Mouse (Mus musculus): Measurements from ENCODE around the gene Zfp958. TPM values are rescaled to one million over a fixed set of nuclear protein-coding genes. Genes with fewer than 3 reads are reported as not detected.

The Zfp958 gene
- total RNA-seq, 4 experiments from 2014 or later, result 8.0 to 10.5 (median 10.1) TPM

Other genes starting within 250 kb of the Zfp958 start
- gene Cers4, start 120.1 kb upstream of the Zfp958 start, total RNA-seq (2022), result 10 to 100 TPM; 20.7 to 46.5 (median 31.2) TPM
- under 1 TPM in 3 of 4 experiments, not detected in 1; 0.19 to 0.59 (median 0.49) TPM for gene Shcbp1, start 166.4 kb downstream of the Zfp958 start, total RNA-seq (2022)